Comparison of ENCODE assay signal across 20 mouse cellular contexts in genomic region chr4:31786284-31786683, GRCm38 (mm10).
DNase-seq lines count a peak whose midpoint lies in the region; ATAC-seq and TF ChIP-seq lines count a peak whose summit lies in the region.
"Had no signal": no experiment of that assay in that cellular context is flagged by ENCODE, and none has a peak within 500 bp of the region (broad histone marks: within the 10 kb centered on the region; RNA-seq: fewer than 3 reads in every experiment).

No protein-coding gene starts in this region.

- H3K4me1 ChIP-seq in hindbrain, postnatal 0 days (ENCODE audit: insufficient read depth, low read length): no peaks in the 10 kb centered on the region
- H3K4me1 ChIP-seq in hindbrain, embryonic 12.5 days: no peaks in the 10 kb centered on the region
- H3K4me1 ChIP-seq in midbrain, postnatal 0 days (ENCODE audit: insufficient read depth, low read length): no peaks in the 10 kb centered on the region
- no peaks in the 10 kb centered on the region for H3K4me1 ChIP-seq in midbrain, embryonic 16.5 days (ENCODE audit: control insufficient read depth, insufficient read depth, low read length)
- no peaks in the 10 kb centered on the region for H3K4me1 ChIP-seq in stomach, postnatal 0 days (replicated peaks; ENCODE audit: control insufficient read depth, insufficient read depth)
- H3K4me1 ChIP-seq: forebrain, embryonic 10.5 days; heart, embryonic 10.5 days; neural tube, embryonic 12.5 days had no signal

- TF ChIP-seq EP300 in stomach, postnatal 0 days (optimal IDR thresholded peaks at IDR 0.05): no peak

- H3K27me3 ChIP-seq in hindbrain, postnatal 0 days (ENCODE audit: insufficient read depth, low read length): no peaks in the 10 kb centered on the region
- H3K27me3 ChIP-seq in hindbrain, embryonic 12.5 days: no peaks in the 10 kb centered on the region
- H3K27me3 ChIP-seq in midbrain, postnatal 0 days (ENCODE audit: insufficient read depth, low read length): no peaks in the 10 kb centered on the region
- H3K27me3 ChIP-seq in midbrain, embryonic 16.5 days (ENCODE audit: control insufficient read depth, insufficient read depth, low read depth, low read length): no peaks in the 10 kb centered on the region
- no peaks in the 10 kb centered on the region for H3K27me3 ChIP-seq in stomach, postnatal 0 days (ENCODE audit: control insufficient read depth, insufficient read depth, low read length)
- H3K27me3 ChIP-seq: neural tube, embryonic 12.5 days had no signal

- WGBS in hindbrain, postnatal 0 days: 83% methylated on average over 1 of the region's 1 CpGs
- WGBS in hindbrain, embryonic 12.5 days: 86% methylated on average over 1 of the region's 1 CpGs
- WGBS in midbrain, postnatal 0 days: 78% methylated on average over 1 of the region's 1 CpGs
- 87% methylated on average over 1 of the region's 1 CpGs for WGBS in midbrain, embryonic 16.5 days
- WGBS in stomach, postnatal 0 days: 81% methylated on average over 1 of the region's 1 CpGs

- no peak overlapping the region for H3K4me2 ChIP-seq in hindbrain, postnatal 0 days (ENCODE audit: low read depth, low read length)
- no peak overlapping the region for H3K4me2 ChIP-seq in hindbrain, embryonic 12.5 days (replicated peaks)
- no peak overlapping the region for H3K4me2 ChIP-seq in midbrain, postnatal 0 days (ENCODE audit: low read depth, low read length, poor library complexity, severe bottlenecking)
- no peak overlapping the region for H3K4me2 ChIP-seq in midbrain, embryonic 16.5 days (ENCODE audit: low read length)
- H3K4me2 ChIP-seq in stomach, postnatal 0 days (replicated peaks; ENCODE audit: low read depth): no peak overlapping the region
- H3K4me2 ChIP-seq: liver, embryonic 11.5 days; neural tube, embryonic 12.5 days had no signal

- no peak for ATAC-seq in hindbrain, postnatal 0 days
- ATAC-seq in hindbrain, embryonic 12.5 days (ENCODE audit: low FRiP score): no peak
- no peak for ATAC-seq in midbrain, postnatal 0 days (ENCODE audit: low FRiP score)
- ATAC-seq in midbrain, embryonic 16.5 days: no peak
- ATAC-seq in stomach, postnatal 0 days (ENCODE audit: low FRiP score, low TSS enrichment): no peak
- ATAC-seq in erythroblast, adult 5-6 weeks (replicated peaks; ENCODE audit: low FRiP score, poor library complexity, severe bottlenecking): no peak

- H3K4me3 ChIP-seq in hindbrain, postnatal 0 days (ENCODE audit: low read length): no peak overlapping the region
- H3K4me3 ChIP-seq in hindbrain, embryonic 12.5 days: no peak overlapping the region
- no peak overlapping the region for H3K4me3 ChIP-seq in midbrain, postnatal 0 days (ENCODE audit: low read depth, low read length)
- no peak overlapping the region for H3K4me3 ChIP-seq in midbrain, embryonic 16.5 days (ENCODE audit: low read depth, low read length)
- H3K4me3 ChIP-seq in stomach, postnatal 0 days (ENCODE audit: low read depth, low read length): no peak overlapping the region
- H3K4me3 ChIP-seq: forebrain, embryonic 10.5 days; heart, embryonic 10.5 days; neural tube, embryonic 12.5 days had no signal

- H3K9ac ChIP-seq in hindbrain, postnatal 0 days (replicated peaks; ENCODE audit: low read length): no peak overlapping the region
- no peak overlapping the region for H3K9ac ChIP-seq in hindbrain, embryonic 12.5 days
- no peak overlapping the region for H3K9ac ChIP-seq in midbrain, postnatal 0 days (replicated peaks; ENCODE audit: low read length, poor library complexity, severe bottlenecking)
- H3K9ac ChIP-seq in midbrain, embryonic 16.5 days (ENCODE audit: low read depth, low read length): no peak overlapping the region
- H3K9ac ChIP-seq in stomach, postnatal 0 days (ENCODE audit: low read length): no peak overlapping the region
- H3K9ac ChIP-seq: neural tube, embryonic 12.5 days had no signal

- no peaks in the 10 kb centered on the region for H3K36me3 ChIP-seq in hindbrain, postnatal 0 days (ENCODE audit: insufficient read depth, low read length)
- H3K36me3 ChIP-seq in hindbrain, embryonic 12.5 days: no peaks in the 10 kb centered on the region
- H3K36me3 ChIP-seq in midbrain, postnatal 0 days (ENCODE audit: insufficient read depth, low read length): no peaks in the 10 kb centered on the region
- H3K36me3 ChIP-seq in midbrain, embryonic 16.5 days (ENCODE audit: control insufficient read depth, insufficient read depth, low read length): no peaks in the 10 kb centered on the region
- H3K36me3 ChIP-seq in stomach, postnatal 0 days (ENCODE audit: control insufficient read depth, insufficient read depth, low read length): no peaks in the 10 kb centered on the region
- H3K36me3 ChIP-seq: forebrain, embryonic 10.5 days; heart, embryonic 10.5 days; neural tube, embryonic 12.5 days had no signal

- peak; percentile 33; the same call in 1 of the 2 replicates for TF ChIP-seq CTCF in hindbrain, postnatal 0 days (IDR thresholded peaks at IDR 0.05; ENCODE audit: low read depth)
- peak; percentile 35; the same call in 1 of the 2 replicates for TF ChIP-seq CTCF in midbrain, postnatal 0 days (IDR thresholded peaks at IDR 0.05)
- TF ChIP-seq CTCF in stomach, postnatal 0 days (IDR thresholded peaks at IDR 0.05; ENCODE audit: low read depth): peak; percentile 56

- H3K27ac ChIP-seq in hindbrain, postnatal 0 days: no peak overlapping the region
- H3K27ac ChIP-seq in hindbrain, embryonic 12.5 days: no peak overlapping the region
- H3K27ac ChIP-seq in midbrain, postnatal 0 days (ENCODE audit: low read depth, low read length): no peak overlapping the region
- no peak overlapping the region for H3K27ac ChIP-seq in midbrain, embryonic 16.5 days (ENCODE audit: low read length)
- no peak overlapping the region for H3K27ac ChIP-seq in stomach, postnatal 0 days (replicated peaks)
- H3K27ac ChIP-seq: forebrain, embryonic 10.5 days; heart, embryonic 10.5 days; neural tube, embryonic 12.5 days had no signal

- no peaks in the 10 kb centered on the region for H3K9me3 ChIP-seq in hindbrain, postnatal 0 days (ENCODE audit: low read length)
- H3K9me3 ChIP-seq in hindbrain, embryonic 12.5 days (replicated peaks): no peaks in the 10 kb centered on the region
- no peaks in the 10 kb centered on the region for H3K9me3 ChIP-seq in midbrain, postnatal 0 days (ENCODE audit: low read length)
- H3K9me3 ChIP-seq in midbrain, embryonic 16.5 days (replicated peaks; ENCODE audit: control insufficient read depth, low read length, poor library complexity, severe bottlenecking): no peaks in the 10 kb centered on the region
- H3K9me3 ChIP-seq in stomach, postnatal 0 days (ENCODE audit: control insufficient read depth, low read length): no peaks in the 10 kb centered on the region
- H3K9me3 ChIP-seq: forebrain, embryonic 10.5 days; heart, embryonic 10.5 days; neural tube, embryonic 12.5 days had no signal

- no peak for DNase-seq in hindbrain, postnatal 0 days (ENCODE audit: low spot score)
- no peak for DNase-seq in midbrain, postnatal 0 days (ENCODE audit: low spot score)
- peak; percentile 20 for DNase-seq in ES-CJ7 (ENCODE audit: low read depth, low spot score)
- DNase-seq in stomach, postnatal 0 days (ENCODE audit: low spot score): no peak
- DNase-seq: adrenal gland, adult 2 months; cerebellum, adult 11 months; cerebellum, postnatal 36 days; gastrocnemius, postnatal 25 days; heart, postnatal 14 days; kidney, adult 8-10 months; layer of hippocampus, postnatal 36 days; lung, postnatal 10 days; thymus, postnatal 14 days had no signal
